Mouse (Mus musculus) hindbrain, embryonic 16.5 days (tissue): ENCODE results near the gene Pla2r1. TPM values are rescaled to one million over a fixed set of nuclear protein-coding genes. Genes with fewer than 3 reads are reported as not detected.

Experiments used
- ATAC-seq: fragments of 200-750 bp; cut with Nextera tagmentation; 2 replicates; pipeline ENCODE4 v1.8.0; 2017; ENCODE audit warnings: moderate TSS enrichment, moderate library complexity
- H3K27ac ChIP-seq: fragments of 300-500 bp; sonication (generic); 2 replicates; pipeline ENCODE4 v1.5.1; 2014; ENCODE audit warnings: low read depth, mild to moderate bottlenecking, control low read depth, low read length, moderate library complexity
- H3K27me3 ChIP-seq: fragments of 300-500 bp; sonication (generic); replicated peaks from 2 replicates; pipeline ENCODE4 v1.6.1; 2014; ENCODE audit warnings: low read length; ENCODE audit not compliant: control insufficient read depth, insufficient read depth
- H3K36me3 ChIP-seq: fragments of 300-500 bp; sonication (generic); 2 replicates; pipeline ENCODE4 v1.6.1; 2014; ENCODE audit warnings: mild to moderate bottlenecking, low read length, moderate library complexity, mixed read lengths; ENCODE audit not compliant: control insufficient read depth, insufficient read depth
- H3K4me1 ChIP-seq: fragments of 300-500 bp; sonication (generic); 2 replicates; pipeline ENCODE4 v1.6.1; 2014; ENCODE audit warnings: low read depth, low read length; ENCODE audit not compliant: control insufficient read depth, insufficient read depth
- H3K4me2 ChIP-seq: fragments of 300-500 bp; sonication (generic); 2 replicates; pipeline ENCODE4 v1.6.1; 2014; ENCODE audit warnings: mild to moderate bottlenecking, low read length, control low read depth, moderate library complexity
- H3K4me3 ChIP-seq: fragments of 300-500 bp; sonication (generic); 2 replicates; pipeline ENCODE4 v1.5.1; 2014; ENCODE audit warnings: mild to moderate bottlenecking, low read length, control low read depth, moderate library complexity
- H3K9ac ChIP-seq: fragments of 300-500 bp; sonication (generic); 2 replicates; pipeline ENCODE4 v1.6.1; 2014; ENCODE audit warnings: low read depth, mild to moderate bottlenecking, control low read depth, low read length, moderate library complexity
- H3K9me3 ChIP-seq: fragments of 300-500 bp; sonication (generic); 2 replicates; pipeline ENCODE4 v1.6.1; 2014; ENCODE audit warnings: mild to moderate bottlenecking, low read length, moderate library complexity; ENCODE audit not compliant: control insufficient read depth
- WGBS: fragments of 180-500 bp; shearing (Covaris S2); extraction: QIAGEN DNeasy Blood & Tissue Kit; methylation state at CpG from one replicate; pipeline ENCODE4 v1.1.7; 2014; 5-methylcytosine and 5-hydroxymethylcytosine counted together
- polyA plus RNA-seq: library from polyadenylated mRNA; unstranded; fragments of >200 nt; fragmentation: Nextera tagmentation; extraction: Ambion mirVana; gene quantifications from 2 replicates; pipeline ENCODE4 v1.2.1, GENCODE M21; 2015

The Pla2r1 gene
- polyA plus RNA-seq, 1 experiment from 2014 or later = 0.50 TPM

- Histone ChIP-seq H3K36me3 (no peaks in the 10 kb centered on the region), H3K4me1 (no peaks in the 10 kb centered on the region), H3K27me3 (no peaks in the 10 kb centered on the region), H3K9me3 (no peaks in the 10 kb centered on the region), H3K4me3 (no peak overlapping the region), H3K9ac (no peak overlapping the region), H3K4me2 (no peak overlapping the region), H3K27ac (no peak overlapping the region)
- WGBS = 72% methylated on average over 7 of the region's 7 CpGs
- ATAC-seq = no peak
Measured at GRCm38 (mm10) chr2:60452376-60452775, 100.7 kb downstream of the Pla2r1 start.

- ATAC-seq = no peak
- Histone ChIP-seq H3K4me1 (no peaks in the 10 kb centered on the region), H3K9ac (no peak overlapping the region), H3K9me3 (no peaks in the 10 kb centered on the region), H3K4me3 (no peak overlapping the region), H3K4me2 (no peak overlapping the region), H3K27ac (no peak overlapping the region), H3K27me3 (no peaks in the 10 kb centered on the region), H3K36me3 (no peaks in the 10 kb centered on the region)
- WGBS = 59% methylated on average over 3 of the region's 3 CpGs
Measured at GRCm38 (mm10) chr2:60451119-60451773, 101.9 kb downstream of the Pla2r1 start.

- Histone ChIP-seq H3K27ac (no peak overlapping the region), H3K4me3 (no peak overlapping the region), H3K4me1 (no peaks in the 10 kb centered on the region), H3K36me3 (no peaks in the 10 kb centered on the region), H3K4me2 (no peak overlapping the region), H3K27me3 (no peaks in the 10 kb centered on the region), H3K9me3 (no peaks in the 10 kb centered on the region), H3K9ac (no peak overlapping the region)
- ATAC-seq = no peak
- WGBS = 68% methylated on average over 6 of the region's 6 CpGs
Measured at GRCm38 (mm10) chr2:60449732-60450131, 103.4 kb downstream of the Pla2r1 start.

- Histone ChIP-seq H3K9ac (no peak overlapping the region), H3K36me3 (no peaks in the 10 kb centered on the region), H3K4me2 (no peak overlapping the region), H3K4me3 (no peak overlapping the region), H3K9me3 (no peaks in the 10 kb centered on the region), H3K27ac (no peak overlapping the region), H3K4me1 (no peaks in the 10 kb centered on the region), H3K27me3 (no peaks in the 10 kb centered on the region)
- no peak; the same call in 1 of the 2 replicates for ATAC-seq
- 62% methylated on average over 9 of the region's 9 CpGs for WGBS
Measured at GRCm38 (mm10) chr2:60444711-60445509, 108.2 kb downstream of the Pla2r1 start.

GRCm38 (mm10) chr2:60443279-60443678 lies 109.8 kb downstream of the Pla2r1 start:
- no peak overlapping the region for H3K27ac ChIP-seq
- no peak overlapping the region for H3K9ac ChIP-seq
- 95% methylated on average over 7 of the region's 7 CpGs for WGBS
- no peaks in the 10 kb centered on the region for H3K36me3 ChIP-seq
- no peaks in the 10 kb centered on the region for H3K27me3 ChIP-seq
- no peaks in the 10 kb centered on the region for H3K4me1 ChIP-seq
- H3K4me3 ChIP-seq = no peak overlapping the region
- no peaks in the 10 kb centered on the region for H3K9me3 ChIP-seq
- H3K4me2 ChIP-seq = no peak overlapping the region
- ATAC-seq = no peak

GRCm38 (mm10) chr2:60441875-60442274 lies 111.2 kb downstream of the Pla2r1 start:
- Histone ChIP-seq H3K4me3 (no peak overlapping the region), H3K27ac (no peak overlapping the region), H3K4me1 (no peaks in the 10 kb centered on the region), H3K27me3 (no peaks in the 10 kb centered on the region), H3K9ac (no peak overlapping the region), H3K9me3 (no peaks in the 10 kb centered on the region), H3K36me3 (no peaks in the 10 kb centered on the region), H3K4me2 (no peak overlapping the region)
- ATAC-seq = peak; percentile 65
- WGBS = 33% methylated on average over 3 of the region's 3 CpGs

GRCm38 (mm10) chr2:60436802-60437201 lies 116.3 kb downstream of the Pla2r1 start:
- no peak for ATAC-seq
- Histone ChIP-seq H3K4me3 (no peak overlapping the region), H3K36me3 (no peaks in the 10 kb centered on the region), H3K4me2 (no peak overlapping the region), H3K27ac (no peak overlapping the region), H3K4me1 (no peaks in the 10 kb centered on the region), H3K27me3 (no peaks in the 10 kb centered on the region), H3K9me3 (no peaks in the 10 kb centered on the region), H3K9ac (no peak overlapping the region)
- WGBS = 71% methylated on average over 5 of the region's 5 CpGs

GRCm38 (mm10) chr2:60430315-60431021 lies 122.6 kb downstream of the Pla2r1 start:
- Histone ChIP-seq H3K27me3 (no peaks in the 10 kb centered on the region), H3K9ac (no peak overlapping the region), H3K9me3 (no peaks in the 10 kb centered on the region), H3K27ac (no peak overlapping the region), H3K4me1 (no peaks in the 10 kb centered on the region), H3K36me3 (no peaks in the 10 kb centered on the region), H3K4me2 (no peak overlapping the region), H3K4me3 (no peak overlapping the region)
- WGBS = 76% methylated on average over 8 of the region's 8 CpGs
- no peak for ATAC-seq

- 8% methylated on average over 6 of the region's 6 CpGs for WGBS
- Histone ChIP-seq H3K9me3 (no peaks in the 10 kb centered on the region), H3K4me3 (no peak overlapping the region), H3K27me3 (no peaks in the 10 kb centered on the region), H3K9ac (no peak overlapping the region), H3K4me1 (no peaks in the 10 kb centered on the region), H3K4me2 (no peak overlapping the region), H3K36me3 (no peaks in the 10 kb centered on the region), H3K27ac (no peak overlapping the region)
- ATAC-seq = peak; percentile 63
Measured at GRCm38 (mm10) chr2:60418075-60418474, 135.0 kb downstream of the Pla2r1 start.
